Mouse (Mus musculus) left cerebral cortex, adult 2 months (tissue): ENCODE data around the gene Ggta1. TPM values are rescaled to one million over a fixed set of nuclear protein-coding genes. Genes with fewer than 3 reads are reported as not detected.

Experiments
- DNase-seq, 2 experiments: peaks; one replicate each; pipeline ENCODE4 v3.0.0; 2021 to 2022; ENCODE audit warnings: low spot score in 2 of 2, mixed read lengths in 1 of 2; ENCODE audit errors: extremely low spot score in 1 of 2
- H3K27ac ChIP-seq: fragments of 200-600 bp; 2 replicates; pipeline ENCODE4 v1.8.1; 2022
- H3K4me3 ChIP-seq: fragments of 200-600 bp; 2 replicates; pipeline ENCODE4 v1.8.1; 2022
- CTCF ChIP-seq: fragments of 200-600 bp; IDR thresholded peaks from 2 replicates; pipeline ENCODE4 v1.8.1; 2022; ENCODE audit warnings: antibody characterized with exemption, mild to moderate bottlenecking, moderate library complexity
- intact Hi-C: fragments of 180-260 bp; cut with DNase I; formaldehyde crosslinking; loops from one replicate; pipeline ENCODE4 v1.15.1; 2025
- total RNA-seq, 2 experiments: library from RNA; stranded (reverse); gene quantifications; 2 replicates each; pipeline ENCODE4 v1.2.3; 2021

Ggta1 gene
- total RNA-seq, 2 experiments from 2014 or later = 2.6 to 4.0 TPM

- no peak overlapping the region for H3K4me3 ChIP-seq
- DNase-seq = no peak
- intact Hi-C loops = no loop called here
These were observed 56.4 kb downstream of the Ggta1 start for GRCm38 (mm10) chr2:35406611-35407010.

GRCm38 (mm10) chr2:35402391-35402790 lies 60.6 kb downstream of the Ggta1 start:
- Histone ChIP-seq H3K4me3 (no peak overlapping the region), H3K27ac (no peak overlapping the region)
- intact Hi-C loops = no loop called here
- DNase-seq = no peak
- TF ChIP-seq CTCF = no peak

More at GRCm38 (mm10) chr2:35406611-35407010, 56.4 kb downstream of the Ggta1 start:
- TF ChIP-seq CTCF = no peak
- no peak overlapping the region for H3K27ac ChIP-seq

DNA sequence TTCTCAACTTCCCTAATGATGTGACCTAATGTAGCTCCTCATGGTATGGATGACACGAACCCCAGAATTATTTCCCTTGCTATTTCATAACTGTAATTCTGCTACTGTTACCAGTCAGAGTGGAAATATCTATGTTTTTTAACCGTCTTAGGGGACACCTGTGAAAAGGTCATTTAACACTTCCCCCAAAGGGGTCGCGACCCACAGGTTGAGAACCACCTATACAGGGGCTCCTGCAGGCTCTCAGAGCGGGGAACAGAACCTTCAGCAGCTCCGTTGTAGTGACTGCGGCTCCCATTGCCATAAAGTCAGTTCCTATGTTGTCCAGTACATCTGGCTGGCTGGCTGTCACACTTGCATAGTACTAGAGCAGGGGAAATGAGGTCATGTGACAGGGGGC lies 62.3 kb downstream of the Ggta1 start:
- TF ChIP-seq CTCF = no peak
- intact Hi-C loops = no loop called here
- DNase-seq = no peak
- no peak overlapping the region for H3K4me3 ChIP-seq
- H3K27ac ChIP-seq = no peak overlapping the region

GRCm38 (mm10) chr2:35398184-35398828 lies 64.7 kb downstream of the Ggta1 start:
- no peak for DNase-seq
- intact Hi-C loops = loop anchor here (5.0 kb wide), 1 partner anchor 181 kb away; no protein-coding TSS in a partner anchor
- Histone ChIP-seq H3K27ac (no peak overlapping the region), H3K4me3 (no peak overlapping the region)
- TF ChIP-seq CTCF = no peak

DNA sequence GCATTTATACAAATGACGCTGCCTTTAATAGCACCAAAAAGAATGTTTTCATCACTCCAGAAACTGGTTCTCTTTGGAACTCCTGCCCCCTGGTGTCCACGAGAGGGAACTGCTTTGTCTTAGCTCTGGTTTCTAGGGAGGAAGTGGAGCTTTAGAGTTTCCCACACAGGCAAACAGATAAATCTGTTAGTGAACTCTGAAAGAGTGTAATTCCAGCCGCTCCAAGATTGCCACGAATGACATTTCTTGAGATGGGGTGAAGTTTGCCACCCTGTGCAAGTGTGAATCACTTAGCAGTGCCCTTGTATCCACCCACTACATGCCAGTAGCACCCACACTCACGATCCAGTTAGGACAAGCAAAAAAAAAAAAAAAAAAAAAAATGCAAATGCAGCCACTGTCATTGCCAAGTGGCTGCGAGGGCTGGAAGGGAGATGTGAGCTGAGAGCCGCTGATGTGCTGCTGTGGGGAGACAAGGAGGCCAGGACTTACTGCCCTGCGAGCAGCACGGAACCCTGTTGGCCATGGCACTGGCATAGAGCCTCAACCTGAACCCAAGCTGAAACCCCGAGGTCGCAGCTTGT lies 65.3 kb downstream of the Ggta1 start:
- peak; percentile 64 to 73 for DNase-seq
- TF ChIP-seq CTCF = peak; percentile 92
- Histone ChIP-seq H3K4me3 (peak overlapping the region; percentile 16; the same call in 1 of the 2 replicates), H3K27ac (no peak overlapping the region)
- intact Hi-C loops = loop anchor here (1.0 to 5.0 kb wide), 3 partner anchors 99 to 180 kb away; no protein-coding TSS in a partner anchor

GRCm38 (mm10) chr2:35397096-35397495 lies 65.9 kb downstream of the Ggta1 start, which contains the start of gene 4930402F06Rik:
Gene 4930402F06Rik, minus strand, starts transcription at chr2:35397175.
- peak; percentile 18 to 29 for DNase-seq
- TF ChIP-seq CTCF = no peak
- peak within 1 kb of the TSS; percentile 16; the same call in 1 of the 2 replicates for H3K4me3 ChIP-seq
- no peak within 1 kb of the TSS; the same call in 1 of the 2 replicates for H3K27ac ChIP-seq
- intact Hi-C loops = loop anchor here (1.0 to 5.0 kb wide), 3 partner anchors 99 to 180 kb away; no protein-coding TSS in a partner anchor

GRCm38 (mm10) chr2:35385441-35385871 lies 77.6 kb downstream of the Ggta1 start:
- intact Hi-C loops = no loop called here
- no peak for TF ChIP-seq CTCF
- H3K27ac ChIP-seq = no peak overlapping the region
- no peak for DNase-seq
- no peak overlapping the region for H3K4me3 ChIP-seq

DNA sequence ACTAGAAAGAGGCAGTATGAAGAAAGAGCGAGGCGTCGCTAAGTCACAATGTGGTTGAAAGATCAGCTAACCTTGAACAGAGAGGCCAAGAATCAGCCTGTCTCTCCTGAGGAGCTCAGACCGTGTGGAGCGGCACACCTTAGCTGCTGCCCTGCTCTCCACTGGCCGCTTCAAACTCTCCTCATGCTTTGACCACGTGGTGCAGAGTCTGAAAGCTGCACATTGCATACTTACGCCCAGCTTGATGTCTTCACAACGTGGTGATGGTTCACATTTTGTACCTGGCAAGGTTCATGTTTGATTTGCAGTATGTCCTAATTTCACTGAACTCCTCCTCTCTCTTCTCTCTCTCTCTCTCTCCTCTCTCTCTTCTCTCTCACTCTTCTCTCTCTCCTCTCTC lies 83.7 kb downstream of the Ggta1 start:
- TF ChIP-seq CTCF = no peak
- H3K4me3 ChIP-seq = no peak overlapping the region
- no peak overlapping the region for H3K27ac ChIP-seq
- DNase-seq = no peak
- intact Hi-C loops = no loop called here

DNA sequence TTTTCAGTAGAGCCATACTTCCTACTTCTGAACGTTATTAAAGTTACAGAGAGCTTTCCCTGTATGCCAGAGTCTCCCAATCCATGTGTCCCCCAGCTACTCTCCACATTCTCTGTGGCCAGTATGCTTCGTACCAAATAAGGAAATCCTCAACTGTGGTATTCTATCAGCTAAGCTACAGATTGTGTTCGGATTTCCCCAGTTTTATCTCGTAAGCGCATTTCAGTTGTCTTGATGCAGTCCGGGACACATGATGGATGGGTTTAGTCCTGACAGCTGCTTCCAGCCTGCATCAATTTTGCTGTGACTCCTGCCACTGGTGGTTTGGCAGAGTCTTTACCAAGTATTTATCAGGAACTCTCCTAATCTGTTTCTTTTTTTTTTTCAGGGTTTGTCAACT lies 85.4 kb downstream of the Ggta1 start:
- DNase-seq = no peak
- no peak for TF ChIP-seq CTCF
- H3K4me3 ChIP-seq = no peak overlapping the region
- intact Hi-C loops = no loop called here
- no peak overlapping the region for H3K27ac ChIP-seq

DNA sequence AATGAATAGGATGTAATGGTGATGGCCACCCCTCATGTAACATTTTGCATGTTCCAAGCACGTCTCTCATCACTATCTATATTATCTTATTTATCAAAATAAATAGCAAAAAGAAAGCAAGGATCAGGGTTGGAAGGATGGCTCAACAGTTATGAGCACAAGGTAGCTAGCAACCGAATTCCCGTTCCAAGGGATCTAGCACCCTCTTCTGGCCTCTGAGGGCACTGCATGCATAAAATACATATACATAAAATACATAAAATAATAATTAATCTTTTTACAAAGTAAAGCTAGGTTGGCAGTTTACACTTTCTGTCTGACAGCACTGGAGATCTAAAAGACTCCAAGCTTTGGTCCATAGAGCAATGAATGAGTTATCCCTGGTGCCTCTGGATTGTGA lies 90.0 kb downstream of the Ggta1 start:
- no peak for DNase-seq
- intact Hi-C loops = no loop called here

DNA sequence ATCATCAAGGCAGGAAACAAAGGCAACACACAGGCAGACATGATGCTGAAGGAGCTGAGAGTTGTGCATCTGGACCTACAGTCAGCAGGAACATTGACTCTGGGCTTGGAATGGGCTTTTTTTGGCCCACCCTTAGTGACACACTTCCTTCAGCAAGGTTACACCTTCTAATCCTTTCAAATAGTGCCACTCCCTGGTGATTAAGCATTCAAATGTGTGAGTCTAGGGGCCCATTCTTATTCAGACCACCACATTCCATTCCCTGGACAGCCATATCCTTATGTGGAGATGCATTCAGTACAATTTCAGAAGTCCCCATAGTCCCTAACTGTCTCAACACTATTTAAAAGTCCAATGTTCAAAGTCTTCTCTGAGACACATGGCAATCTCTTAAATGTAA lies 92.3 kb downstream of the Ggta1 start:
- no peak for DNase-seq
- intact Hi-C loops = no loop called here
- Histone ChIP-seq H3K27ac (no peak overlapping the region), H3K4me3 (no peak overlapping the region)
- TF ChIP-seq CTCF = no peak

More for the DNA sequence above, 90.0 kb downstream of the Ggta1 start:
- H3K4me3 ChIP-seq = no peak overlapping the region
- TF ChIP-seq CTCF = peak; percentile 57
- H3K27ac ChIP-seq = no peak overlapping the region

- intact Hi-C loops = no loop called here
- H3K4me3 ChIP-seq = no peak within 1 kb of the TSS
- DNase-seq = no peak
- no peak for TF ChIP-seq CTCF
- H3K27ac ChIP-seq = no peak within 1 kb of the TSS
These were observed 95.4 kb downstream of the Ggta1 start, which contains the start of gene 4930568D16Rik for GRCm38 (mm10) chr2:35367629-35368028. Gene 4930568D16Rik, minus strand, starts transcription at chr2:35367729.

Other genes with a start within 250 kb of the Ggta1 start
- 10 to 100 TPM; 37.6 to 38.2 TPM for gene Gsn, start 206.9 kb downstream of the Ggta1 start, total RNA-seq
- gene Stom, start 126.3 kb downstream of the Ggta1 start, total RNA-seq = 1 to 10 TPM; 6.3 to 6.7 TPM
- not detected for gene 4930568D16Rik, start 95.5 kb downstream of the Ggta1 start, total RNA-seq
- gene 4930402F06Rik, start 66.1 kb downstream of the Ggta1 start, total RNA-seq = not detected
- gene Dab2ip, start 95.0 kb upstream of the Ggta1 start, total RNA-seq = 100 to 1,000 TPM; 144 to 152 TPM